Mouse (Mus musculus) heart, adult 2 months (tissue): ENCODE data around the gene Dnajb4.

Experiments
- CTCF ChIP-seq: fragments of 200-600 bp; IDR thresholded peaks from 2 replicates; pipeline ENCODE4 v1.8.1; 2022; ENCODE audit warnings: antibody characterized with exemption, mild to moderate bottlenecking, moderate library complexity
- POLR2A ChIP-seq: fragments of 200-500 bp; IDR thresholded peaks from 2 replicates; pipeline ENCODE4 v1.6.1; 2011; ENCODE audit warnings: mild to moderate bottlenecking, low read depth, low read length, control low read depth; ENCODE audit not compliant: insufficient read depth

- no peak for TF ChIP-seq CTCF
- TF ChIP-seq POLR2A = no peak
Measured at GRCm38 (mm10) chr3:152142146-152142545, 68.0 kb downstream of the Dnajb4 start.
